Mouse (Mus musculus) bone marrow, adult 2 months (tissue): ENCODE measurements around the gene Tomm34.

Experiments
- CTCF ChIP-seq: fragments of 200-500 bp; IDR thresholded peaks from 2 replicates; pipeline ENCODE4 v1.5.1; 2011; ENCODE audit warnings: low read length, control low read depth; ENCODE audit not compliant: control insufficient read depth, insufficient read depth
- POLR2A ChIP-seq: fragments of 200-500 bp; IDR thresholded peaks from 2 replicates; pipeline ENCODE4 v1.6.1; 2011; ENCODE audit warnings: low read depth, mild to moderate bottlenecking, control low read depth, low read length, borderline replicate concordance; ENCODE audit not compliant: control insufficient read depth

DNA sequence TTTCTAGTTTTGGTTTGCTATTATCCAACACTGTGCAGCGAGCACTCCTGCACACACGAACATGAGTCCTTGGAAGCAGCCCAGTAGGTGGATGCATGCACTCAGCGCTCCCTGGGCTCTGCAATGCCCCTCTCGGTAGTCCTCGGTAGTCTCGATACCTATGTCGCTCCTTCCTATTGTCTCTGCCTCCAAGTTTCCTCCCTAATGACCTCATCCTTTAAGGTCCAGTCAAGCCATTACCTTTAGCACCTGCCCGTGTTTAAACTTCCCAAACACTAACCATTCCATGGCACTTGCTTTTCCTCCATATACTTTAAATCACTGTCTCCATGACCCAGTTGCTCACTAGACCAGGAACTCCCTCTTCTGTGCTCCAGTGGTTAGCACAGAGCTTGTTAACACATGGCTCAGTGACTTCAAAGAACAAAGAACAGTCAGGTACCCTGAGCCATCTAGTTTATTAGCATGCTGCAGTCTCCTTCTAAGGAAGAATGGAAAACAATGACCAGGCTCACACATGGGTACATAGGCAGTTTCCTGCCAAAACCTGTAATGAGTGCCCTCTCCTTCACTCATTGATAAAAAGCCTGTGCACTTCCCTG is 11.2 kb downstream of the Tomm34 start:
- TF ChIP-seq POLR2A (no peak), CTCF (no peak)
